Comparison of ENCODE assay signal across 29 mouse cellular contexts in the genomic region with DNA sequence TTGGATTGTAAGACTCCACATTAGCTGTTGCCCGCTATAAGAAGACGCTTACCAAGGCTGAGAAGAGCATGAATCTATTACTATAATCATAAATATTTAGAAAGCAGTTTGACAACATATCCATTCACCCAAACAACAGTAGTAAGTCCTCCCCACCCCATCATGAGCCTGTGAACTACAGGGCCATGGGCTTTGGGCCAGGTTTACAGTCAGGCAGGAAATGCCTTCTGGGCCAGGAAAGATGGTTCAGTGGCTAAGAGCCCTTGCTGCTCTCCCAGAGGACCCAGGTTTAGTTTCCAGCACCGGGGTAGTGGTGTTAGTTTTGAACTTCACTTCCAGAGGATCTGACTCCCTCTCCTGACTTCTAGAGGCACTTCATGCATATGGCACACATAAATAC. TPM values are rescaled to one million over a fixed set of nuclear protein-coding genes. Genes with fewer than 3 reads are reported as not detected.
"Had no signal": no experiment of that assay in that cellular context is flagged by ENCODE, and none has a peak within 500 bp of the region (broad histone marks: within the 10 kb centered on the region; RNA-seq: fewer than 3 reads in every experiment).

No protein-coding gene starts in this region.

- H3K4me3 ChIP-seq: left cerebral cortex, adult 2 months; limb, embryonic 10.5 days; limb, embryonic 12.5 days; limb, embryonic 13.5 days; limb, embryonic 15.5 days; liver, embryonic 12.5 days; liver, embryonic 13.5 days; liver, embryonic 15.5 days; lung, embryonic 15.5 days; megakaryocyte, embryonic 14.5 days; midbrain, embryonic 10.5 days; midbrain, embryonic 12.5 days; midbrain, embryonic 13.5 days; midbrain, embryonic 15.5 days; myocyte had no signal

- DNase-seq: left cerebral cortex, postnatal 4 days; liver; liver, embryonic 13.5 days; liver, postnatal 0 days; lung, adult 2 months; lung, postnatal 14 days; lung, postnatal 36 days; midbrain, embryonic 14.5 days had no signal

- H3K4me2 ChIP-seq: limb, embryonic 12.5 days; limb, embryonic 13.5 days; limb, embryonic 15.5 days; liver, embryonic 11.5 days; liver, embryonic 12.5 days; liver, embryonic 13.5 days; liver, embryonic 15.5 days; lung, embryonic 15.5 days; midbrain, embryonic 11.5 days; midbrain, embryonic 12.5 days; midbrain, embryonic 13.5 days; midbrain, embryonic 15.5 days had no signal

- H3K9me3 ChIP-seq: limb, embryonic 10.5 days; limb, embryonic 13.5 days; limb, embryonic 15.5 days; liver, embryonic 13.5 days; liver, embryonic 15.5 days; lung, embryonic 15.5 days; midbrain, embryonic 10.5 days; midbrain, embryonic 13.5 days; midbrain, embryonic 15.5 days had no signal

- H3K4me1 ChIP-seq: limb, embryonic 10.5 days; limb, embryonic 12.5 days; limb, embryonic 13.5 days; limb, embryonic 15.5 days; liver, embryonic 12.5 days; liver, embryonic 13.5 days; liver, embryonic 15.5 days; lung, embryonic 15.5 days; midbrain, embryonic 10.5 days; midbrain, embryonic 12.5 days; midbrain, embryonic 13.5 days; midbrain, embryonic 15.5 days had no signal

- H3K9ac ChIP-seq: limb, embryonic 12.5 days; limb, embryonic 13.5 days; limb, embryonic 15.5 days; liver, embryonic 12.5 days; liver, embryonic 13.5 days; liver, embryonic 14.5 days; liver, embryonic 15.5 days; liver, postnatal 0 days; lung, embryonic 15.5 days; midbrain, embryonic 12.5 days; midbrain, embryonic 13.5 days; midbrain, embryonic 15.5 days had no signal

- H3K27me3 ChIP-seq: limb, embryonic 12.5 days; limb, embryonic 13.5 days; limb, embryonic 15.5 days; liver, embryonic 12.5 days; liver, embryonic 13.5 days; liver, embryonic 15.5 days; lung, embryonic 15.5 days; midbrain, embryonic 12.5 days; midbrain, embryonic 13.5 days; midbrain, embryonic 15.5 days had no signal

- H3K27ac ChIP-seq: left cerebral cortex, adult 2 months; limb, embryonic 10.5 days; limb, embryonic 12.5 days; limb, embryonic 13.5 days; limb, embryonic 15.5 days; liver, embryonic 12.5 days; liver, embryonic 13.5 days; liver, embryonic 14.5 days; liver, embryonic 15.5 days; lung, embryonic 15.5 days; macrophage; midbrain, embryonic 10.5 days; midbrain, embryonic 12.5 days; midbrain, embryonic 13.5 days; midbrain, embryonic 15.5 days had no signal

- ATAC-seq: liver, embryonic 12.5 days; liver, postnatal 0 days; lung, postnatal 0 days; midbrain, embryonic 13.5 days; midbrain, embryonic 15.5 days; midbrain, embryonic 16.5 days had no signal

- H3K36me3 ChIP-seq: limb, embryonic 10.5 days; limb, embryonic 12.5 days; limb, embryonic 13.5 days; limb, embryonic 15.5 days; liver, embryonic 12.5 days; liver, embryonic 13.5 days; liver, embryonic 15.5 days; lung, embryonic 15.5 days; midbrain, embryonic 10.5 days; midbrain, embryonic 12.5 days; midbrain, embryonic 13.5 days; midbrain, embryonic 15.5 days had no signal

RNA-seq across cellular contexts. Expression of a gene that starts 41.3 kb away (rescaled TPM):
- polyA plus RNA-seq: midbrain, embryonic 10.5 days; myocyte; neural tube, embryonic 11.5 days had no signal
